Mouse (Mus musculus) frontal cortex, postnatal 36 days (tissue): Measurements from ENCODE around the gene Gm5741.
A peak's percentile ranks its signal among the peaks of the same experiment; 100 is the strongest.

Source experiments
- DNase-seq, 2 experiments: peaks; one replicate each; pipeline ENCODE4 v3.0.0; 2022; ENCODE audit warnings: low spot score in 2 of 2

The Gm5741 gene

GRCm38 (mm10) chr8:85027922-85028321 is 39.9 kb downstream of the Gm5741 start:
- no peak for DNase-seq

- no peak for DNase-seq
These were observed 40.3 kb downstream of the Gm5741 start for GRCm38 (mm10) chr8:85027516-85027855.

GRCm38 (mm10) chr8:85026670-85027515 is 40.9 kb downstream of the Gm5741 start, which contains the start of gene Trir:
Trir (plus strand) TSS chr8:85026823.
- DNase-seq: peak; percentile 97

GRCm38 (mm10) chr8:85025098-85025932 is 42.5 kb downstream of the Gm5741 start, which contains the start of gene Asna1:
Asna1 (minus strand) TSS chr8:85025281.
- peak; percentile 85 to 88 for DNase-seq

GRCm38 (mm10) chr8:85023846-85024245 is 43.9 kb downstream of the Gm5741 start:
- DNase-seq: no peak

GRCm38 (mm10) chr8:85021514-85022055 is 46.2 kb downstream of the Gm5741 start:
- DNase-seq: no peak
